Mouse (Mus musculus): ENCODE measurements around the gene Slc35b1. TPM values are rescaled to one million over a fixed set of nuclear protein-coding genes. Genes with fewer than 3 reads are reported as not detected.
A peak's percentile ranks its signal among the peaks of the same experiment; 100 is the strongest.

Slc35b1 gene
- polyA plus RNA-seq, 1 experiment from 2014 or later: 103 TPM

- WGBS: 44% methylated on average over 5 of the region's 5 CpGs
- ATAC-seq (replicated peaks; ENCODE audit: low FRiP score, low read depth): no peak
- no peak overlapping the region for H3K4me2 ChIP-seq (ENCODE audit: low read length)
Measured at GRCm38 (mm10) chr11:95340664-95341063, 43.8 kb upstream of the Slc35b1 start.

GRCm38 (mm10) chr11:95343180-95343579 lies 41.3 kb upstream of the Slc35b1 start:
- Histone ChIP-seq H3K4me2 (ENCODE audit: low read length) (no peak overlapping the region), H3K27me3 (ENCODE audit: insufficient read depth, low read length) (no peaks in the 10 kb centered on the region), H3K36me3 (ENCODE audit: insufficient read depth, low read length) (0 out of 2 replicates have a peak, but pooled peaks cover 4% of the 10 kb centered on the region), H3K4me3 (replicated peaks; ENCODE audit: low read depth, low read length) (no peak overlapping the region), H3K4me1 (replicated peaks; ENCODE audit: insufficient read depth, low read length) (peaks cover 16% of the 10 kb centered on the region), H3K9ac (ENCODE audit: low read depth, low read length) (no peak overlapping the region), H3K9me3 (replicated peaks; ENCODE audit: low read length) (no peaks in the 10 kb centered on the region), H3K27ac (peak overlapping the region; percentile 13; the same call in 1 of the 2 replicates)
- WGBS: 32% methylated on average over 4 of the region's 4 CpGs
- DNase-seq (ENCODE audit: low spot score) (peak; percentile 40), ATAC-seq (replicated peaks; ENCODE audit: low FRiP score, low read depth) (no peak)
- no peak for TF ChIP-seq CTCF (IDR thresholded peaks at IDR 0.05; ENCODE audit: low read depth)

More at GRCm38 (mm10) chr11:95340664-95341063, 43.8 kb upstream of the Slc35b1 start:
- peaks cover 16% of the 10 kb centered on the region for H3K4me1 ChIP-seq (replicated peaks; ENCODE audit: insufficient read depth, low read length)
- H3K27me3 ChIP-seq (ENCODE audit: insufficient read depth, low read length): no peaks in the 10 kb centered on the region
- no peaks in the 10 kb centered on the region for H3K36me3 ChIP-seq (ENCODE audit: insufficient read depth, low read length)
- no peak overlapping the region for H3K9ac ChIP-seq (ENCODE audit: low read depth, low read length)
- no peak for TF ChIP-seq CTCF (IDR thresholded peaks at IDR 0.05; ENCODE audit: low read depth)
- no peak overlapping the region for H3K4me3 ChIP-seq (replicated peaks; ENCODE audit: low read depth, low read length)
- H3K9me3 ChIP-seq (replicated peaks; ENCODE audit: low read length): no peaks in the 10 kb centered on the region
- no peak overlapping the region for H3K27ac ChIP-seq
- no peak for DNase-seq (ENCODE audit: low spot score)

GRCm38 (mm10) chr11:95344181-95344580 lies 40.3 kb upstream of the Slc35b1 start:
- H3K4me2 ChIP-seq (ENCODE audit: low read length): no peak overlapping the region
- H3K27ac ChIP-seq: no peak overlapping the region
- WGBS: 21% methylated on average over 2 of the region's 2 CpGs
- no peaks in the 10 kb centered on the region for H3K27me3 ChIP-seq (ENCODE audit: insufficient read depth, low read length)
- H3K9me3 ChIP-seq (replicated peaks; ENCODE audit: low read length): no peaks in the 10 kb centered on the region
- 0 out of 2 replicates have a peak, but pooled peaks cover 4% of the 10 kb centered on the region for H3K36me3 ChIP-seq (ENCODE audit: insufficient read depth, low read length)
- no peak for TF ChIP-seq CTCF (IDR thresholded peaks at IDR 0.05; ENCODE audit: low read depth)
- H3K9ac ChIP-seq (ENCODE audit: low read depth, low read length): no peak overlapping the region
- ATAC-seq (replicated peaks; ENCODE audit: low FRiP score, low read depth) (no peak), DNase-seq (ENCODE audit: low spot score) (no peak)
- peaks cover 9% of the 10 kb centered on the region; the same call in 1 of the 2 replicates for H3K4me1 ChIP-seq (replicated peaks; ENCODE audit: insufficient read depth, low read length)
- H3K4me3 ChIP-seq (replicated peaks; ENCODE audit: low read depth, low read length): no peak overlapping the region

- 59% methylated on average over 6 of the region's 6 CpGs for WGBS
- no peak overlapping the region for H3K4me2 ChIP-seq (ENCODE audit: low read length)
- DNase-seq (ENCODE audit: low spot score) (no peak), ATAC-seq (replicated peaks; ENCODE audit: low FRiP score, low read depth) (no peak)
- H3K4me3 ChIP-seq (replicated peaks; ENCODE audit: low read depth, low read length): no peak overlapping the region
- no peak for TF ChIP-seq CTCF (IDR thresholded peaks at IDR 0.05; ENCODE audit: low read depth)
- H3K27me3 ChIP-seq (ENCODE audit: insufficient read depth, low read length): no peaks in the 10 kb centered on the region
- 0 out of 2 replicates have a peak, but pooled peaks cover 3% of the 10 kb centered on the region for H3K4me1 ChIP-seq (replicated peaks; ENCODE audit: insufficient read depth, low read length)
- no peaks in the 10 kb centered on the region for H3K9me3 ChIP-seq (replicated peaks; ENCODE audit: low read length)
- no peak overlapping the region for H3K9ac ChIP-seq (ENCODE audit: low read depth, low read length)
- 0 out of 2 replicates have a peak, but pooled peaks cover 4% of the 10 kb centered on the region for H3K36me3 ChIP-seq (ENCODE audit: insufficient read depth, low read length)
- 0 out of 2 replicates have a peak overlapping the region, but pooled peaks have one; percentile 13 for H3K27ac ChIP-seq
Measured at GRCm38 (mm10) chr11:95350289-95350688, 34.2 kb upstream of the Slc35b1 start.

- Histone ChIP-seq H3K4me1 (replicated peaks; ENCODE audit: insufficient read depth, low read length) (0 out of 2 replicates have a peak, but pooled peaks cover 3% of the 10 kb centered on the region), H3K9me3 (replicated peaks; ENCODE audit: low read length) (no peaks in the 10 kb centered on the region), H3K4me2 (ENCODE audit: low read length) (no peak overlapping the region), H3K27ac (0 out of 2 replicates have a peak overlapping the region, but pooled peaks have one; percentile 4), H3K4me3 (replicated peaks; ENCODE audit: low read depth, low read length) (no peak overlapping the region), H3K9ac (ENCODE audit: low read depth, low read length) (no peak overlapping the region), H3K27me3 (ENCODE audit: insufficient read depth, low read length) (no peaks in the 10 kb centered on the region), H3K36me3 (ENCODE audit: insufficient read depth, low read length) (0 out of 2 replicates have a peak, but pooled peaks cover 4% of the 10 kb centered on the region)
- peak; percentile 49; the same call in 1 of the 2 replicates for ATAC-seq (replicated peaks; ENCODE audit: low FRiP score, low read depth)
- DNase-seq (ENCODE audit: low spot score): no peak
- WGBS: 79% methylated on average over 3 of the region's 3 CpGs
- no peak for TF ChIP-seq CTCF (IDR thresholded peaks at IDR 0.05; ENCODE audit: low read depth)
Measured at GRCm38 (mm10) chr11:95350960-95351359, 33.5 kb upstream of the Slc35b1 start.

- H3K27me3 ChIP-seq (ENCODE audit: insufficient read depth, low read length): no peaks in the 10 kb centered on the region
- 0 out of 2 replicates have a peak, but pooled peaks have one; percentile 14 for TF ChIP-seq CTCF (IDR thresholded peaks at IDR 0.05; ENCODE audit: low read depth)
- 90% methylated on average over 2 of the region's 2 CpGs for WGBS
- H3K9me3 ChIP-seq (replicated peaks; ENCODE audit: low read length): no peaks in the 10 kb centered on the region
- no peak overlapping the region for H3K4me3 ChIP-seq (replicated peaks; ENCODE audit: low read depth, low read length)
- no peak overlapping the region for H3K27ac ChIP-seq
- no peaks in the 10 kb centered on the region for H3K36me3 ChIP-seq (ENCODE audit: insufficient read depth, low read length)
- DNase-seq (ENCODE audit: low spot score) (no peak), ATAC-seq (replicated peaks; ENCODE audit: low FRiP score, low read depth) (no peak)
- no peak overlapping the region for H3K9ac ChIP-seq (ENCODE audit: low read depth, low read length)
- no peak overlapping the region for H3K4me2 ChIP-seq (ENCODE audit: low read length)
- H3K4me1 ChIP-seq (replicated peaks; ENCODE audit: insufficient read depth, low read length): 0 out of 2 replicates have a peak, but pooled peaks cover 3% of the 10 kb centered on the region
Measured at GRCm38 (mm10) chr11:95352686-95353085, 31.8 kb upstream of the Slc35b1 start.

Data from kidney, postnatal 0 days (tissue).